Mouse (Mus musculus): ENCODE measurements around the gene Olfr550.
"Not testable (repeated sequence)": the region's sequence is repeated elsewhere in the genome, so short reads cannot be mapped to it uniquely, and the experiment has no call there.

Olfr550 gene

DNA sequence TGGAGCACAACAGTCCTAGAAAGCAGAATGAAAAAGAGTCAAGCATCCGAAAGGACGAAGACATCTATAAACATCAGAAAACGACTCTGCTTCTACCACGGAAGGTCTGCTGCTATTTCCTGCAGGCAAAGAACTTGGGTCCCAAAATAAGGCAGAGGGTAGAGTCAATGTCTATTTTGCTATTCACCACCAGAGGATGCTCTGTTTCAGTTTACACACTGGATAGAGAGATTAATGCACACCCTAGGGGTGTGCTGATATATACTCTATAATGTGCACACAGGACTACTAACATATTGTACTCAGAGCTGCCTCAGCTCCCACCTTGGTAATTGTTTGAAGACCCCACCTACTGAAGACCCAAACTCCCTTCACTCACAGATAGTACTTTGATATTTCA is 5.0 kb upstream of the Olfr550 start:
- H3K4me3 ChIP-seq (replicated peaks; ENCODE audit: low read length): no peak overlapping the region
- no peaks in the 10 kb centered on the region for H3K9me3 ChIP-seq (ENCODE audit: low read length)
- no peaks in the 10 kb centered on the region for H3K36me3 ChIP-seq (ENCODE audit: insufficient read depth, low read length)
- H3K27me3 ChIP-seq (ENCODE audit: insufficient read depth, low read length): no peaks in the 10 kb centered on the region
- peaks cover 8% of the 10 kb centered on the region for H3K4me1 ChIP-seq (replicated peaks; ENCODE audit: low read depth, low read length)
- no peak for TF ChIP-seq NANOG (IDR thresholded peaks at IDR 0.05; ENCODE audit: borderline replicate concordance, low read length)
- TF ChIP-seq CTCF (conservative IDR thresholded peaks at IDR 0.05; ENCODE audit: low read length): peak; percentile 30; the same call in 1 of the 2 replicates
- no peak for TF ChIP-seq POU5F1 (IDR thresholded peaks at IDR 0.05; ENCODE audit: borderline replicate concordance, low read length)

DNA sequence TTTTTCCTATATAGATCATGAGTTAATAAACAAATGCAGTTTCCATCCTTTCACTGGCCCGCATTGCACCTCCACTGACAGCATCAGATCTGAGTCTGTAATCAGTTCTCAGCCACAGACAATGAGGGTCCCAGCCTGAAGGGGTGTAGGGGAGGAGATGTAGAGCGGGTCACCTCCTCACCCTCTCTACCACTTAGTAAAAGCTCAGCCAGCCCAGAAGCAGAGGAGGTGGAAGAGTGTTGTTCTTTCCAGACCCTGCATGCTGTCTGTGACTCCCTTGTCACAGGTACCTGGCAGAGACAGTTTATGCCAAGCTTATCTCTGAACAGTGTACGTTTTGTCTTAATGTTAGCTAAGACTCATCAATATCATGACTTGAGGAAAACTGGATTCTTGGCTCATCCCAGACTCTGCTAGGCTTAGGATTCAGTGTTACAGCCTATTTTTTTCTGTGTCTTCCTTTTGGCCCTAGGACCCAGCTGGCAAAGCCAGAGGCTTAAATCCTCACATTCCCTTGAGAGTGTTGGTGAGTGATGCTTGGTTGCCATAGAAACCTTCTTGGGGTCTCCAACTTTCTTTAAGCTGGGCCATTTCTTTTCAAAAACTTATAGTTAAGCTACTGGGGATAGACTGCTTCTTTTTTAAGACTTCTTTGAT is 2.1 kb downstream of the Olfr550 start:
- Histone ChIP-seq H3K4me1 (replicated peaks; ENCODE audit: low read depth, low read length) (no peaks in the 10 kb centered on the region), H3K36me3 (ENCODE audit: insufficient read depth, low read length) (no peaks in the 10 kb centered on the region), H3K4me3 (replicated peaks; ENCODE audit: low read length) (no peak overlapping the region), H3K9me3 (ENCODE audit: low read length) (no peaks in the 10 kb centered on the region), H3K27me3 (ENCODE audit: insufficient read depth, low read length) (no peaks in the 10 kb centered on the region)
- TF ChIP-seq NANOG (IDR thresholded peaks at IDR 0.05; ENCODE audit: borderline replicate concordance, low read length) (no peak), CTCF (conservative IDR thresholded peaks at IDR 0.05; ENCODE audit: low read length) (no peak), POU5F1 (IDR thresholded peaks at IDR 0.05; ENCODE audit: borderline replicate concordance, low read length) (no peak)

DNA sequence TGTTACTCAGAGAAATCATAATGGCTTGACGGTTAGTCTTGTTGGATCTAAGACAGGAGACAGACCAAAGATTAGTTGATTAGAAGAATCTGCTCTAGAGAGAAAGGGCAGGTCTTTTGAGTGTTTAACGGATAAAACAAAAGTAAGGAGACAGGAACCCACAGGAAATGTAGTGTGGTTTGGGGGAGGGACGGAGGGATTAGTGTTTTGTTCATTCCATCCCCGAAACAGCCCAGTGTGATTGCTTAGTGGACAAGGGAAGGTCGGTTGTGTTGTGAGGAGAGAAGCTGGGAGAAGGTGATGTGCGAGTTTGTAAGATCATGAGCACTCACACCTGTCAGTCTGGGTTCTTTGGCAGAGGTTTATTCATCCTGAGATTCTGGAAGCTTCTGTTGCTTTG is 4.8 kb downstream of the Olfr550 start:
- H3K27me3 ChIP-seq (ENCODE audit: insufficient read depth, low read length): no peaks in the 10 kb centered on the region
- no peak for TF ChIP-seq NANOG (IDR thresholded peaks at IDR 0.05; ENCODE audit: borderline replicate concordance, low read length)
- no peak for TF ChIP-seq CTCF (conservative IDR thresholded peaks at IDR 0.05; ENCODE audit: low read length)
- no peak for TF ChIP-seq POU5F1 (IDR thresholded peaks at IDR 0.05; ENCODE audit: borderline replicate concordance, low read length)
- no peaks in the 10 kb centered on the region for H3K36me3 ChIP-seq (ENCODE audit: insufficient read depth, low read length)
- H3K4me1 ChIP-seq (replicated peaks; ENCODE audit: low read depth, low read length): no peaks in the 10 kb centered on the region
- no peaks in the 10 kb centered on the region for H3K9me3 ChIP-seq (ENCODE audit: low read length)
- H3K4me3 ChIP-seq (replicated peaks; ENCODE audit: low read length): no peak overlapping the region

DNA sequence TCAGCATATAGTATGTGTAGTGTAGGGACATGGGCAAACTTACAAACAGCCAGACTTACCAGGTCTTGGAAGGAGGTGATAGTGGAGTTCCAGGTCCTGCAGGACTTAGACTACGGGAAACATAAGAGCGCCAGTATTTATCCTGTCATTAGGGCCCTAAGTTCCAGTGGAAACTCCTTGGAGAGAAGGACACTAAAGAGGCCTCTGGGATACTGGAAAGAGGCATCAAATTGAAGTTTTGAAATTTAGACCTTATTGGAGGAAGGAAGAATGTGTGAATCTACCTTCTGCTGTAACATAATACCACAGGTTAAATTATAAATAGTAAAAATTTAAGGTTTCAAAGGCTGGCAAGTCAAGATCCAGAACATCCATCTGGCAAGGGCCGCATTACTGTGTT is 20.5 kb downstream of the Olfr550 start, which contains the start of gene Olfr551:
Gene Olfr551 (minus strand): TSS at position 101 of the 400 bp plus-strand sequence.
- Histone ChIP-seq H3K9me3 (ENCODE audit: low read length) (no peaks in the 10 kb centered on the region), H3K36me3 (ENCODE audit: insufficient read depth, low read length) (no peaks in the 10 kb centered on the region), H3K27me3 (ENCODE audit: insufficient read depth, low read length) (no peaks in the 10 kb centered on the region), H3K4me1 (replicated peaks; ENCODE audit: low read depth, low read length) (no peaks in the 10 kb centered on the region), H3K4me3 (replicated peaks; ENCODE audit: low read length) (no peak within 1 kb of the TSS)
- TF ChIP-seq POU5F1 (IDR thresholded peaks at IDR 0.05; ENCODE audit: borderline replicate concordance, low read length): no peak
- no peak for TF ChIP-seq NANOG (IDR thresholded peaks at IDR 0.05; ENCODE audit: borderline replicate concordance, low read length)
- TF ChIP-seq CTCF (conservative IDR thresholded peaks at IDR 0.05; ENCODE audit: low read length): no peak

DNA sequence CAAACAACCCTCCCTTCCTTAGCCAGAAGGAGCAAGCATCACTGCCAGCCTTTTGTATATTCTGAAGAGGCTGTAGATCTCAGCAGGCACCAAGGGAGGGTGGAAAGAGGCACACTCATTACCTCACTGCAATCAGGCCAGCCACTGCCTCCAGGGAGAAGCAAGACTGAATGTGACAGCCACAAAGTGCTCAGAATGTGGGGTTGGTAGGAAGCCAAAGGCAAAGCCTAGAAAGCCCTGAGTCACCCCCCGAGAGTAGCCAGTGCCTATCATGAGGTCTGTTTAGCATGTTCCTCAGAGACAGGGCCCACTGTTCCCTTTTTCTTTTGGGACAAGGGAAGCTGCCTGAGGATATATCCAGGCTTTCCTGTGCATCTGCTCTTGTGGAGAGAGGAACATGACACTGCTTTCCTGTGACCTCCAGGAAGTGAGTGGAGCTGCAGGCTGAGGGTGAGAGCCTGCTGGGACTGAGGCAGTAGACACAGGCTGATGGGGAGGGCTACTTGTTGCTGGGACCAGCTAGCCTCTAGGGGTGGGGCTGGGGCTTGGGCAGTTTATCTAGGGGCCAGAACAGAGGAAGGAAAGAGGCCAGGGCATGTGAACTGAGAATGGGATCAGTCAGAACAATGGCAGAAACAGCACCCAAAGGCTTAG is 26.3 kb downstream of the Olfr550 start, which contains the start of gene Olfr552:
Gene Olfr552 (plus strand): TSS at position 393 of the 654 bp plus-strand sequence.
- Histone ChIP-seq H3K27me3 (ENCODE audit: insufficient read depth, low read length) (no peaks in the 10 kb centered on the region), H3K4me3 (replicated peaks; ENCODE audit: low read length) (no peak within 1 kb of the TSS), H3K36me3 (ENCODE audit: insufficient read depth, low read length) (no peaks in the 10 kb centered on the region), H3K4me1 (replicated peaks; ENCODE audit: low read depth, low read length) (no peaks in the 10 kb centered on the region), H3K9me3 (ENCODE audit: low read length) (no peaks in the 10 kb centered on the region)
- no peak for TF ChIP-seq NANOG (IDR thresholded peaks at IDR 0.05; ENCODE audit: borderline replicate concordance, low read length)
- TF ChIP-seq POU5F1 (IDR thresholded peaks at IDR 0.05; ENCODE audit: borderline replicate concordance, low read length): no peak
- TF ChIP-seq CTCF (conservative IDR thresholded peaks at IDR 0.05; ENCODE audit: low read length): no peak

DNA sequence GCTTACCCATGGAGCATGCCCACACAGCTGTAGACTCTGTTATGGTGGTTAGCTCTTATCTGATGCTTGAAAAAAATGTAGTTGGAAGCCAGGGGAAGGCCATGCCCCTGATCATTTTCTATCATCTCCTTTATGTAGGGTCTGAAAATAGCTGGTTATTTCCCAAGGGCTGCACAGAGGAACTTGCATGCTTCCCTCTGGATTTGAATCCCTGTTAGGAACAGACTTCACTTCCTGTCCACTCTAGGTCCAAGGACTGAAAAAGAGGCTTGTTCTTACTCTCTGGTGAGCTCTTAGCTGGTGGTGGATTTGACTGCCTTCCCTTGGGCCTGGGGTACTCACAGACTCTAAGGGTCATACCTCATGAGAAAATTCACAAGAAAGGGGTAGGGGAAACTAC is 46.9 kb downstream of the Olfr550 start, which contains the start of gene Olfr553:
Gene Olfr553 (minus strand): TSS at position 101 of the 400 bp plus-strand sequence.
- no peaks in the 10 kb centered on the region for H3K36me3 ChIP-seq (ENCODE audit: insufficient read depth, low read length)
- H3K27me3 ChIP-seq (ENCODE audit: insufficient read depth, low read length): no peaks in the 10 kb centered on the region
- no peaks in the 10 kb centered on the region; the same call in 1 of the 2 replicates for H3K9me3 ChIP-seq (ENCODE audit: low read length)
- no peak within 1 kb of the TSS for H3K4me3 ChIP-seq (replicated peaks; ENCODE audit: low read length)
- no peaks in the 10 kb centered on the region for H3K4me1 ChIP-seq (replicated peaks; ENCODE audit: low read depth, low read length)
- TF ChIP-seq NANOG (IDR thresholded peaks at IDR 0.05; ENCODE audit: borderline replicate concordance, low read length) (no peak), POU5F1 (IDR thresholded peaks at IDR 0.05; ENCODE audit: borderline replicate concordance, low read length) (no peak), CTCF (conservative IDR thresholded peaks at IDR 0.05; ENCODE audit: low read length) (no peak)

DNA sequence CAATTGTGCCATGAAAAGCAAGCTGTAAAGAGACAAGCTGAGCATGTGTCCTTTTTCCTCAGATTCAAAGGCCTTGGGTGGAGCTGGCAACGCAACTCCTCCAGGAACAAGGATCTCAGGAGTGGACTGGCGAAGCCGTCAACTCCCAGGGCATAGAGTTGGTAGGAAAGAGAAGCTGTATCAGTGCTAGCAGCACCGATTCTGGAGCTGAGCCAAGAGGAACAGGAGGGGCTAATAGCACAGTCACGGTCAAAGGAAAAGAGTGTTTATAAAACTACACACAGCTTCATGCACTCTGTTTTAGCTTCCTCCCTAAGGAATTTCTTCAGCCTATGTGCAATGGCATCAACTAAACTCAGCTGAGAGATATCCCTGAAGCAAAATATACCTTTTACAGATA is 48.4 kb downstream of the Olfr550 start:
- H3K4me1 ChIP-seq (replicated peaks; ENCODE audit: low read depth, low read length): no peaks in the 10 kb centered on the region
- H3K4me3 ChIP-seq (replicated peaks; ENCODE audit: low read length): no peak overlapping the region
- no peaks in the 10 kb centered on the region for H3K27me3 ChIP-seq (ENCODE audit: insufficient read depth, low read length)
- H3K36me3 ChIP-seq (ENCODE audit: insufficient read depth, low read length): no peaks in the 10 kb centered on the region
- H3K9me3 ChIP-seq (ENCODE audit: low read length): no peaks in the 10 kb centered on the region; the same call in 1 of the 2 replicates
- no peak for TF ChIP-seq CTCF (conservative IDR thresholded peaks at IDR 0.05; ENCODE audit: low read length)
- no peak for TF ChIP-seq NANOG (IDR thresholded peaks at IDR 0.05; ENCODE audit: borderline replicate concordance, low read length)
- no peak for TF ChIP-seq POU5F1 (IDR thresholded peaks at IDR 0.05; ENCODE audit: borderline replicate concordance, low read length)

DNA sequence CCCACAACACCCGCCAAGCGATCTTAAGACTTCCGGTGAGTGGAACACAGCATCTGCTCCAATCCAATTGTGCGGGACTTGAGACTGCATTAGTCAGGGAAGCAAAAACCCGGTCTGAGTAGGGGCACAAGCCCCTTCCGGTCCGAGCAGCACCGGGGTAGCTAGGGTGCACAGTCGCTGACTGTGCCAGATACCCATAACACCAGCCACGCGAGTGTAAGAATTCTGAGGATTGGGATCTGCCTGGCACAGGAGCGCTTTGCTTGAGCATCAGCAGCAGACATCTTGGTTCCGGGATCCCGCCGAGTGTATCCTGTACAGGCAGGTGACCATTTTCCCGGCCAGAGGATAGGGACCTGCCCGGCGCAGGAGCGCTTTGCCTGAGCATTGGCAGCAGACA is 49.1 kb downstream of the Olfr550 start:
- H3K27me3 ChIP-seq (ENCODE audit: insufficient read depth, low read length); H3K4me1 ChIP-seq (replicated peaks; ENCODE audit: low read depth, low read length); H3K36me3 ChIP-seq (ENCODE audit: insufficient read depth, low read length); H3K9me3 ChIP-seq (ENCODE audit: low read length): not testable (repeated sequence)
- peak overlapping the region; percentile 70 for H3K4me3 ChIP-seq (replicated peaks; ENCODE audit: low read length)

Data from E14TG2a.4 (cell line).